Mouse (Mus musculus): Measurements from ENCODE around the gene Wbp1. TPM values are rescaled to one million over a fixed set of nuclear protein-coding genes. Genes with fewer than 3 reads are reported as not detected.

Wbp1 gene
- polyA plus RNA-seq, 1 experiment from 2014 or later, result 157 TPM

- peaks cover 32% of the 10 kb centered on the region for H3K36me3 ChIP-seq (ENCODE audit: control insufficient read depth, insufficient read depth, low read length)
- ATAC-seq (ENCODE audit: low FRiP score, low TSS enrichment) (no peak), DNase-seq (no peak)
- H3K9ac ChIP-seq (replicated peaks; ENCODE audit: low read length), result no peak overlapping the region
- H3K27ac ChIP-seq (replicated peaks; ENCODE audit: low read depth, low read length), result no peak overlapping the region
- peaks cover 28% of the 10 kb centered on the region for H3K4me1 ChIP-seq (ENCODE audit: control insufficient read depth, insufficient read depth, low read length)
- 83% methylated on average over 4 of the region's 4 CpGs for WGBS
- H3K4me2 ChIP-seq (ENCODE audit: low read length), result peak overlapping the region; percentile 76
- H3K27me3 ChIP-seq (ENCODE audit: control insufficient read depth, insufficient read depth, low read length), result no peaks in the 10 kb centered on the region
- 0 out of 2 replicates have a peak overlapping the region, but pooled peaks have one; percentile 83 for H3K4me3 ChIP-seq (replicated peaks; ENCODE audit: low read depth, low read length)
- no peaks in the 10 kb centered on the region for H3K9me3 ChIP-seq (ENCODE audit: control insufficient read depth, low read length)
Measured at GRCm38 (mm10) chr6:83117165-83117438, 4.3 kb downstream of the Wbp1 start.

GRCm38 (mm10) chr6:83116373-83117164, 4.8 kb downstream of the Wbp1 start:
- H3K4me1 ChIP-seq (ENCODE audit: control insufficient read depth, insufficient read depth, low read length), result peaks cover 28% of the 10 kb centered on the region
- peak overlapping the region; percentile 76 for H3K4me2 ChIP-seq (ENCODE audit: low read length)
- H3K9ac ChIP-seq (replicated peaks; ENCODE audit: low read length), result peak overlapping the region; percentile 82
- WGBS, result 80% methylated on average over 11 of the region's 11 CpGs
- ATAC-seq (ENCODE audit: low FRiP score, low TSS enrichment) (no peak), DNase-seq (no peak)
- no peaks in the 10 kb centered on the region for H3K27me3 ChIP-seq (ENCODE audit: control insufficient read depth, insufficient read depth, low read length)
- peak overlapping the region; percentile 83 for H3K4me3 ChIP-seq (replicated peaks; ENCODE audit: low read depth, low read length)
- no peak overlapping the region for H3K27ac ChIP-seq (replicated peaks; ENCODE audit: low read depth, low read length)
- H3K36me3 ChIP-seq (ENCODE audit: control insufficient read depth, insufficient read depth, low read length), result peaks cover 33% of the 10 kb centered on the region
- H3K9me3 ChIP-seq (ENCODE audit: control insufficient read depth, low read length), result no peaks in the 10 kb centered on the region

- 1% methylated on average over 48 of the region's 48 CpGs for WGBS
- Histone ChIP-seq H3K27me3 (ENCODE audit: control insufficient read depth, insufficient read depth, low read length) (no peaks in the 10 kb centered on the region), H3K4me2 (ENCODE audit: low read length) (peak overlapping the region; percentile 76), H3K9ac (replicated peaks; ENCODE audit: low read length) (peak overlapping the region; percentile 82), H3K4me1 (ENCODE audit: control insufficient read depth, insufficient read depth, low read length) (peaks cover 28% of the 10 kb centered on the region), H3K9me3 (ENCODE audit: control insufficient read depth, low read length) (no peaks in the 10 kb centered on the region), H3K36me3 (ENCODE audit: control insufficient read depth, insufficient read depth, low read length) (peaks cover 40% of the 10 kb centered on the region), H3K4me3 (replicated peaks; ENCODE audit: low read depth, low read length) (peak overlapping the region; percentile 83), H3K27ac (replicated peaks; ENCODE audit: low read depth, low read length) (peak overlapping the region; percentile 67)
- no peak for DNase-seq
- no peak; the same call in 1 of the 2 replicates for ATAC-seq (ENCODE audit: low FRiP score, low TSS enrichment)
Measured at GRCm38 (mm10) chr6:83115682-83116372, 5.5 kb downstream of the Wbp1 start.

- Histone ChIP-seq H3K4me3 (replicated peaks; ENCODE audit: low read depth, low read length) (peak within 1 kb of the TSS; percentile 83), H3K27me3 (ENCODE audit: control insufficient read depth, insufficient read depth, low read length) (no peaks in the 10 kb centered on the region), H3K36me3 (ENCODE audit: control insufficient read depth, insufficient read depth, low read length) (peaks cover 40% of the 10 kb centered on the region), H3K4me2 (ENCODE audit: low read length) (peak within 1 kb of the TSS; percentile 76), H3K9me3 (ENCODE audit: control insufficient read depth, low read length) (no peaks in the 10 kb centered on the region), H3K9ac (replicated peaks; ENCODE audit: low read length) (peak within 1 kb of the TSS; percentile 82), H3K4me1 (ENCODE audit: control insufficient read depth, insufficient read depth, low read length) (peaks cover 27% of the 10 kb centered on the region), H3K27ac (replicated peaks; ENCODE audit: low read depth, low read length) (peak within 1 kb of the TSS; percentile 67)
- 1% methylated on average over 54 of the region's 58 CpGs for WGBS
- peak; percentile 95 for DNase-seq
- ATAC-seq (ENCODE audit: low FRiP score, low TSS enrichment), result peak; percentile 90
Measured at GRCm38 (mm10) chr6:83115011-83115671, 6.2 kb downstream of the Wbp1 start, which contains the start of gene Mogs. Mogs (plus strand) TSS chr6:83115496.

- DNase-seq, result no peak
- WGBS, result 90% methylated on average over 4 of the region's 4 CpGs
- H3K9me3 ChIP-seq (ENCODE audit: control insufficient read depth, low read length), result no peaks in the 10 kb centered on the region
- no peak overlapping the region for H3K27ac ChIP-seq (replicated peaks; ENCODE audit: low read depth, low read length)
- H3K4me1 ChIP-seq (ENCODE audit: control insufficient read depth, insufficient read depth, low read length), result peaks cover 33% of the 10 kb centered on the region
- no peaks in the 10 kb centered on the region for H3K27me3 ChIP-seq (ENCODE audit: control insufficient read depth, insufficient read depth, low read length)
- no peak overlapping the region for H3K4me3 ChIP-seq (replicated peaks; ENCODE audit: low read depth, low read length)
- H3K9ac ChIP-seq (replicated peaks; ENCODE audit: low read length), result no peak overlapping the region
- H3K36me3 ChIP-seq (ENCODE audit: control insufficient read depth, insufficient read depth, low read length), result 0 out of 2 replicates have a peak, but pooled peaks cover 8% of the 10 kb centered on the region
- ATAC-seq (ENCODE audit: low FRiP score, low TSS enrichment), result no peak
- H3K4me2 ChIP-seq (ENCODE audit: low read length), result no peak overlapping the region
Measured at GRCm38 (mm10) chr6:83111510-83112136, 9.7 kb downstream of the Wbp1 start.

GRCm38 (mm10) chr6:83108762-83109668, 12.3 kb downstream of the Wbp1 start, which contains the start of gene Mrpl53:
Mrpl53 (plus strand) TSS chr6:83109040.
- Histone ChIP-seq H3K4me2 (ENCODE audit: low read length) (peak within 1 kb of the TSS; percentile 91), H3K27ac (replicated peaks; ENCODE audit: low read depth, low read length) (peak within 1 kb of the TSS; percentile 83), H3K9me3 (ENCODE audit: control insufficient read depth, low read length) (no peaks in the 10 kb centered on the region), H3K4me1 (ENCODE audit: control insufficient read depth, insufficient read depth, low read length) (peaks cover 20% of the 10 kb centered on the region), H3K36me3 (ENCODE audit: control insufficient read depth, insufficient read depth, low read length) (0 out of 2 replicates have a peak, but pooled peaks cover 8% of the 10 kb centered on the region), H3K9ac (replicated peaks; ENCODE audit: low read length) (peak within 1 kb of the TSS; percentile 88), H3K4me3 (replicated peaks; ENCODE audit: low read depth, low read length) (peak within 1 kb of the TSS; percentile 90), H3K27me3 (ENCODE audit: control insufficient read depth, insufficient read depth, low read length) (no peaks in the 10 kb centered on the region)
- DNase-seq, result peak; percentile 89
- WGBS, result under 1% methylated on average over 76 of the region's 76 CpGs
- ATAC-seq (ENCODE audit: low FRiP score, low TSS enrichment), result peak; percentile 90

GRCm38 (mm10) chr6:83107566-83108400, 13.6 kb downstream of the Wbp1 start:
- 0 out of 2 replicates have a peak, but pooled peaks cover 8% of the 10 kb centered on the region for H3K36me3 ChIP-seq (ENCODE audit: control insufficient read depth, insufficient read depth, low read length)
- DNase-seq, result peak; percentile 76
- no peak for ATAC-seq (ENCODE audit: low FRiP score, low TSS enrichment)
- H3K27me3 ChIP-seq (ENCODE audit: control insufficient read depth, insufficient read depth, low read length), result no peaks in the 10 kb centered on the region
- WGBS, result 33% methylated on average over 13 of the region's 13 CpGs
- H3K4me2 ChIP-seq (ENCODE audit: low read length), result peak overlapping the region; percentile 91
- H3K9ac ChIP-seq (replicated peaks; ENCODE audit: low read length), result peak overlapping the region; percentile 88; the same call in 1 of the 2 replicates
- peaks cover 26% of the 10 kb centered on the region for H3K4me1 ChIP-seq (ENCODE audit: control insufficient read depth, insufficient read depth, low read length)
- no peaks in the 10 kb centered on the region for H3K9me3 ChIP-seq (ENCODE audit: control insufficient read depth, low read length)
- H3K27ac ChIP-seq (replicated peaks; ENCODE audit: low read depth, low read length), result peak overlapping the region; percentile 83; the same call in 1 of the 2 replicates
- H3K4me3 ChIP-seq (replicated peaks; ENCODE audit: low read depth, low read length), result peak overlapping the region; percentile 90
